Comparison of ENCODE assay signal across 10 mouse cellular contexts in genomic region chr16:92827663-92828307, GRCm38 (mm10). TPM values are rescaled to one million over a fixed set of nuclear protein-coding genes. Genes with fewer than 3 reads are reported as not detected.
A peak's percentile ranks its signal among the peaks of the same experiment; 100 is the strongest.
DNase-seq lines count a peak whose midpoint lies in the region; TF ChIP-seq lines count a peak whose summit lies in the region.
"Had no signal": no experiment of that assay in that cellular context is flagged by ENCODE, and none has a peak within 500 bp of the region (broad histone marks: within the 10 kb centered on the region; RNA-seq: fewer than 3 reads in every experiment).

No protein-coding gene starts in this region.

- 67% methylated on average over 7 of the region's 7 CpGs for WGBS in bone marrow, adult 2 months

- TF ChIP-seq POLR2A in bone marrow, adult 2 months (IDR thresholded peaks at IDR 0.05; ENCODE audit: borderline replicate concordance, control insufficient read depth, low read depth, low read length), result no peak

- DNase-seq in left cerebral cortex, adult 2 months (ENCODE audit: extremely low spot score in 1 of 2, low spot score in 2 of 2), result no peak
- DNase-seq in left cerebral cortex, adult 11 months (ENCODE audit: low spot score), result no peak
- peak; percentile 43 for DNase-seq in Muller cell, postnatal 12 days (ENCODE audit: inconsistent ontology term)
- DNase-seq in retina, embryonic 14.5 days (ENCODE audit: low spot score), result peak; percentile 6
- no peak for DNase-seq in right cerebral cortex, postnatal 4 days
- DNase-seq in left cerebral cortex, postnatal 4 days, result no peak
- DNase-seq: cerebellum, adult 18-20 months had no signal

- no peak overlapping the region for H3K4me3 ChIP-seq in left cerebral cortex, adult 2 months
- H3K4me3 ChIP-seq in bone marrow, adult 2 months (replicated peaks; ENCODE audit: control insufficient read depth, low read depth, low read length), result no peak overlapping the region
- H3K4me3 ChIP-seq: hindbrain, embryonic 13.5 days; stomach, embryonic 15.5 days had no signal

- peaks cover 4% of the 10 kb centered on the region for H3K4me1 ChIP-seq in bone marrow, adult 2 months (ENCODE audit: control insufficient read depth, insufficient read depth, low read length)
- H3K4me1 ChIP-seq: stomach, embryonic 15.5 days had no signal

- intact Hi-C loops in left cerebral cortex, adult 2 months (cut with DNase I), result no loop called here
- intact Hi-C loops in left cerebral cortex, postnatal 4 days (cut with DNase I), result loop anchor here (10.0 kb wide), 1 partner anchor 123 kb away; no protein-coding TSS in a partner anchor

- peak; percentile 28 for TF ChIP-seq CTCF in left cerebral cortex, adult 2 months (IDR thresholded peaks at IDR 0.05)
- peak; percentile 52; the same call in 1 of the 2 replicates for TF ChIP-seq CTCF in bone marrow, adult 2 months (IDR thresholded peaks at IDR 0.05; ENCODE audit: control insufficient read depth, insufficient read depth, low read length)

- no peak overlapping the region for H3K27ac ChIP-seq in left cerebral cortex, adult 2 months
- no peak overlapping the region for H3K27ac ChIP-seq in bone marrow, adult 2 months (ENCODE audit: control insufficient read depth, insufficient read depth, low read depth, low read length, poor library complexity)
- H3K27ac ChIP-seq: hindbrain, embryonic 13.5 days; stomach, embryonic 15.5 days had no signal

RNA-seq across cellular contexts. Expression of gene Runx1, which starts 1.8 kb away (rescaled TPM):
- total RNA-seq in left cerebral cortex, adult 2 months (2021), result 1 to 10 TPM; 1.3 to 1.7 TPM
- 15.8 and 24.5 TPM in 2 replicates for polyA plus RNA-seq in bone marrow, adult 2 months (2011; ENCODE audit: insufficient read depth, insufficient read length, low replicate concordance, missing spikeins)
- 1 to 10 TPM; 1.2 to 1.8 TPM for total RNA-seq in left cerebral cortex, postnatal 4 days (2021)

Comparison
In these comparisons a context has a peak if more than half of its experiments do, and no peak if none do; other contexts are left out.
1. DNase-seq: peak in Muller cell, postnatal 12 days (single experiment) and retina, embryonic 14.5 days (single experiment); none in left cerebral cortex, adult 2 months (0 of 2), left cerebral cortex, adult 11 months (single experiment), right cerebral cortex, postnatal 4 days (single experiment) and left cerebral cortex, postnatal 4 days (single experiment).